Mouse (Mus musculus) CD8-positive naive resting alpha-beta T cell, adult 2 months (primary cell): ENCODE measurements at regions not wholly inside any gene's neighbourhood (a gene's known extent, or its start where the extent isn't known, plus 50 kb on each side); places are given as distances from the start of the nearest gene placed in this dataset.

Source experiments
- DNase-seq, 2 experiments: peaks; one replicate each; pipeline ENCODE4 v3.0.0; 2022; ENCODE audit warnings: low read depth in 2 of 2, low spot score in 2 of 2

- no peak for DNase-seq
Measured at GRCm38 (mm10) chr4:30776816-30777442, 1187.0 kb upstream of the Map3k7 start.

- DNase-seq: no peak
Measured at GRCm38 (mm10) chr4:30781649-30782048, 1182.2 kb upstream of the Map3k7 start.

- no peak for DNase-seq
Measured at GRCm38 (mm10) chr4:30789976-30790657, 1173.8 kb upstream of the Map3k7 start.

GRCm38 (mm10) chr4:30809798-30810197, 1154.1 kb upstream of the Map3k7 start:
- DNase-seq: no peak

GRCm38 (mm10) chr4:30855361-30856056, 1108.4 kb upstream of the Map3k7 start:
- no peak for DNase-seq

GRCm38 (mm10) chr4:30904966-30905365, 1058.9 kb upstream of the Map3k7 start:
- DNase-seq: no peak

GRCm38 (mm10) chr4:30922944-30923343, 1041.0 kb upstream of the Map3k7 start:
- no peak for DNase-seq

GRCm38 (mm10) chr4:30932358-30932757, 1031.5 kb upstream of the Map3k7 start:
- no peak for DNase-seq

- no peak for DNase-seq
Measured at GRCm38 (mm10) chr4:30933030-30933987, 1030.6 kb upstream of the Map3k7 start.

- no peak for DNase-seq
Measured at GRCm38 (mm10) chr4:30983611-30984010, 980.3 kb upstream of the Map3k7 start.

- DNase-seq: no peak
Measured at GRCm38 (mm10) chr4:31012006-31012405, 951.9 kb upstream of the Map3k7 start.

GRCm38 (mm10) chr4:31052077-31052677, 911.7 kb upstream of the Map3k7 start:
- DNase-seq: no peak

GRCm38 (mm10) chr4:31076236-31076635, 887.7 kb upstream of the Map3k7 start:
- DNase-seq: no peak

GRCm38 (mm10) chr4:31121586-31121985, 842.3 kb upstream of the Map3k7 start:
- DNase-seq: no peak

- no peak for DNase-seq
Measured at GRCm38 (mm10) chr4:31143166-31143565, 820.7 kb upstream of the Map3k7 start.

GRCm38 (mm10) chr4:31167431-31167830, 796.5 kb upstream of the Map3k7 start:
- DNase-seq: no peak

GRCm38 (mm10) chr4:31168357-31168756, 795.5 kb upstream of the Map3k7 start:
- DNase-seq: no peak

GRCm38 (mm10) chr4:31171190-31171589, 792.7 kb upstream of the Map3k7 start:
- DNase-seq: no peak

GRCm38 (mm10) chr4:31197852-31198251, 766.0 kb upstream of the Map3k7 start:
- DNase-seq: no peak

GRCm38 (mm10) chr4:31203286-31203685, 760.6 kb upstream of the Map3k7 start:
- no peak for DNase-seq
